Mouse (Mus musculus) liver, postnatal 0 days (tissue): ENCODE measurements around the gene Olfr1489.

ENCODE experiments used
- CTCF ChIP-seq: sonication (generic); IDR thresholded peaks from 2 replicates; pipeline ENCODE4 v1.5.1; 2016; ENCODE audit warnings: antibody characterized with exemption, low read depth
- EP300 ChIP-seq: IDR thresholded peaks from 2 replicates; pipeline ENCODE4 v1.6.1; 2016; ENCODE audit warnings: antibody characterized with exemption, low read depth, mild to moderate bottlenecking

DNA sequence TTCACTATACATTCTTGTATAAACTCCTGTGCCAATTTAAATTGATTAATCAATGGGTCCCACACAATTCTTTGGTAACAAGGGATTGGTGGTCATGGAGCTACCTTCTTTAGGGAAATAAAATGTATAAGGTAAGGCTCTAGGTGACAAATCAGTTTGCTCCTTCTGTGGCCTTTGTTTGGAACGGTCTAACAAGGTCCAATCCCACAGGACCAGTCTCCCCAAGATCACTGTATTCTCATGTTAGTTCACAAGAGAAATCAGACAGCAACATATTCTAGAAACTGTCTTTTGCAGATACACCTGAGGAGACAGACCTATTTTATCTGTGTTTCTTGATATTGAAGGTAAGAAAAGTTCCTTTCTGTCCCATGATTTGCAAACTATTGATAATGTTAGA is 19.4 kb downstream of the Olfr1489 start, which contains the start of gene Olfr1490:
- TF ChIP-seq CTCF (no peak), EP300 (no peak)
